Mouse (Mus musculus): ENCODE data around the gene Fbn1.

The Fbn1 gene

GRCm38 (mm10) chr2:125507893-125508292 is at the start of gene Fbn1:
Fbn1 (minus strand) TSS chr2:125507993.
- no peak for DNase-seq (ENCODE audit: low read depth in 2 of 2, low spot score in 2 of 2)

DNA sequence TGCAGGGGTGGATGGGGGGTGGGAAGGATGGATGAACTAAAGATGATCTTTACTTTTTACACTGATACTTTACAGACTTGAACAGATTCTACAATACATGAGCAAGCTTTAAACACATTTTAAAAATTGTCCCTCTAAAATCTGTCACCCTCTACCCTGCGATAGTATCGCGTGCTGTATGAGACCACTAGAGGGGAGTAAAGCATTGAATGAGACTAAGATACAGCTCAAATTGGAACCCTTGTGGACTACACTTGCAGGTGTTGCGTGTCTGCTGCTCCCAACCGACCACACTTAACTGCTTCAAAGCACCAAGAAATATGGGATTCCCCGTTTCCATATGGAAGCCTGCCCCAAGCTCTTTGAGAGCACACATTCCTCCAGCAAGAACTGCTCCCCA is 48.0 kb upstream of the Fbn1 start:
- DNase-seq (ENCODE audit: low read depth in 2 of 2, low spot score in 2 of 2) = no peak

DNA sequence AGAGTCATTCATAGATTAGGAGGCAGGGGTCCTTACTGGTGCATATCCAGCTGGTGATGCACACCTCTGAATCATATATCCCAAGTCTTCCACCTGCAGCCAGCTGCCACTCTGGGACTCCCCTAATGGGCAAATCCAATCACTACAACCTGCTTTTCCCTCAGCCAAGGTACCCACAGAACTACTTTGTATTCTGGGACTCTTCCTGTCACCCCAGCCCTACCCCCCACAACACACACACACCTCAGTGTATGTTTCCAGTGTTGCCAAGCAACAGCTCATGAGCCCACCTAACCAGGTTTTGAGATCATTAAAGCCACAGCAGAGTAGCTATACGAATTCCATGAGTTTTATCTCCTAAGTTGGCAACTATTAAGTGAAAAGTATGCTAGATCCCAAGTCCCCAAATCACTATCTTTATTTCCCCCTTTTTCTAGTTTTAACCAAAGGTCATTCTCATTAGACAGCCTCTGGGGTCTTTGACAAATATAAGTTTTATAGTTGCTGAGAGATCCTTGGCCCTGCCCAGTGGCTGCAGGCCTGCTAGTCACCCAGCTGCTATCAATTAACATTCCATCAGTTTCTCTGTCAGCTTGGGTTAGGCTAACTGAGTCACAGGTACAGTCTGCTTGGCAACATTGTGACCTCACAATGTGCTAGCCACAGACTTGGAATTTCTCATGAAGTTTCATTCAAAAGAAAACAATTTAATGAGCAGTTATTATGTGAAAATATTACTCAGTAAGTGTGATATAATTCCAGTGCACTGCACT is 41.2 kb upstream of the Fbn1 start:
- DNase-seq (ENCODE audit: low read depth in 2 of 2, low spot score in 2 of 2) = no peak

DNA sequence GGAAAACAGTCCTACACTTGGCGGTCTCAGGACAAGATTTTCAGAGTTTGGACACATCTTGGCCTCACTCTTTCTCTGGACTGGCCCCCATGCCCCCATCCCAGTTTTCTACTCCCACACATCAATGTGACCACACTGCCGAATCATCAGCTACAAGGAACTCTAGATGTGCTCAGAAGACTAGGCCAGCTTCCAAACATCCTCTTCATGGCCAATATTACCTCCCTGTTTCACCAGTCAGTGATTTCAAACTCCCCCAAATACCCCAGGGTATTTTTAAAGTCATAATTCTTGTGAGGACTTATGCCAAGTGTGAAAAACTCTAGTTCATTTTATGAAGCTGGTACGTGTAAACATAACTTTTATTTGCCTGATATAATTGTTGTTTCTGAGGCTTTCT is 37.2 kb upstream of the Fbn1 start:
- no peak for DNase-seq (ENCODE audit: low read depth in 2 of 2, low spot score in 2 of 2)

- DNase-seq (ENCODE audit: low read depth in 2 of 2, low spot score in 2 of 2) = no peak
Measured at GRCm38 (mm10) chr2:125543646-125544045, 35.9 kb upstream of the Fbn1 start.

DNA sequence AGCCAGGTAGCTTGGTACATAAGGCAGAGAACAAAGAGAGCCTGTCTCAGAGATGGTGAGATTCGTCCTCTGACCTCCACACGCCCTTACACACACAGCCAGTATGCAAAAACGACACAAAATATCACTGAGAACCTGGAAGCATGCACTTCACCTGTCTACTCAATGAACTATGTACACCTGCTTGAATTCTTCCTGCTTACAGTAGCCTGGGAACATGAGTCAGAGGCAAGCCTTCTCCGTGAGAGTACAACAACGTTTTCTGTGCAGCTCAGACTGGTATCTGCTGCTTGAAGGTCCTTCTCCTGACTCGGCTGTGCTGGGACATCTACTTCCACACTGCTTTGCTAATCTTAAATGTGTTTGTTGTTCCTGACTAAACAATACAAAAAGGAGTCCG is 33.7 kb upstream of the Fbn1 start:
- no peak for DNase-seq (ENCODE audit: low read depth in 2 of 2, low spot score in 2 of 2)

DNA sequence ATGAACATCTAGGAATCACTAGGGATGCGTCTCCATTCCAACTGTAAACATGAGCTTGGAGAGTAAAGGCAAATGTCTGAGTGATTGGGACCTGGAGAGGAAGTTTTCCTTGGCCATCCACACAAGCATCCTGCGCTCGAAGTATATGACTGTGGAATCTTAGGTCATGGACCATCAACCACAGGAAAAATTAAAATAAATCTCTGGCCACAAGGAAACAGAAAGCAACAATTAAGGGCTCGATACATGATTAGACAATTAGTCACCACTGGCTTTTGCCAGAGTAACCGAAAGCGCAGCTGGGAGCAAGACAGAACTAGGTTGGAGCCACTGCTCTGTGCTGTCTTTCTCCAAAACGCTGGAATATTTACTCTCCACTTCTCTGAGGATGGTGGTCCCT is 32.8 kb upstream of the Fbn1 start:
- DNase-seq (ENCODE audit: low read depth in 2 of 2, low spot score in 2 of 2) = no peak

- no peak for DNase-seq (ENCODE audit: low read depth in 2 of 2, low spot score in 2 of 2)
Measured at GRCm38 (mm10) chr2:125539640-125540039, 31.8 kb upstream of the Fbn1 start.

DNA sequence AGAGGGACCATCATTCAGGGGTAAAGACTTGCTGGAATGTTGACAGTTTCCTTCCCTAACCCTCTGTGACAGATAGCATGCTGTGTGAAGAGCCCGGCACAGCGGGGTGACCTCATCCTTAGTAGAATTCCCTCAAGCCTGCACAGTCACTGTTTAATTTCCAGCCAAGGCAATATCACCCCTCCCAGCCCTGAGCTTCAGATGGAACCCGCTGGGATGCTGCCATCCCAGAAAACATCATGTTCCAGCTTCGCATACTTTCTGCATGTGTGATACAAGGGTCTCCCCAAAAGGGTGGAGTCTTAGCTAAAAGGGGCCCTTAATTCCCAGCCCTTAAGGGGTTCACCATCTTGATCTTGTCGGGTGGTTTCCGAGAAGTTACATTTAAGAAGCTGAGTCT is 22.9 kb upstream of the Fbn1 start:
- DNase-seq (ENCODE audit: low read depth in 2 of 2, low spot score in 2 of 2) = no peak

GRCm38 (mm10) chr2:125526566-125526965 is 18.8 kb upstream of the Fbn1 start:
- no peak for DNase-seq (ENCODE audit: low read depth in 2 of 2, low spot score in 2 of 2)

DNA sequence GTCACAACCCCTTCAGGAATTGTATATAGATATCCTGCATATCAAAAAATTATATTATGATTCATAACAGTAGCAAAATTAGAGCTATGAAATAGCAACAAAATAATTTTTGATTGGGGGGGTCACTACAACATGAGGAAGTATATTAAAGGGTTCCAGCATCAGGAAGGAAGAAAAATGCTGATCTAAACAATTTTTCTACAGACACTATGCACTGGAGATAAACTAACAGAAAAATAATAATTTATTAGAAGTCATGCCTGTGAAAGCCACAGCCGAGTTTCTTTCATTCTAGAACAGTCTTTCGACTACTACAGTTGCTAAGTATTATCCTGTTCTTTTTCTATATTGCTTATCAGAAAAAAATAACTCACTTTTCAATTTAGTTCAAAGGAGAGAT is 17.7 kb upstream of the Fbn1 start:
- DNase-seq (ENCODE audit: low read depth in 2 of 2, low spot score in 2 of 2) = no peak

DNA sequence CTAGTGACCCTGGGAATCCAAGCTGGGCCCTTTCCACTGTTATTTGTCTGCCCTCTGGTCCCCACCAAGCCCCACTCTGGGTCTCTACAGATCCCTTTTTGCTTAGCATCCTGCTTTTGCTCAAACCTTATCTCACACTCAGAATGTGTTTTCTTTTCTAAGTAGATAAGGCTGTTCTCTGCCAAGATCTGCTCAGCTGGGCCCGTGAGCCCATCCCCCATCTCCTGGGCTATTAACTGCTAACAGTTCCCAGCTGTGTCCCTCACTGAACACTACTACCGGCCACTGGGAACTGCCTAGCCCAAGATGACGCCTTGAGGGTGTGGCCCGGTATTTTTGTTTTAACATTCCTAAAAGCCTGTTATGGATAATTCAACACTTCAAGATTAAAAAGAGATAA is 8.8 kb upstream of the Fbn1 start:
- DNase-seq (ENCODE audit: low read depth in 2 of 2, low spot score in 2 of 2) = no peak

GRCm38 (mm10) chr2:125515291-125516057 is 7.7 kb upstream of the Fbn1 start:
- no peak for DNase-seq (ENCODE audit: low read depth in 2 of 2, low spot score in 2 of 2)

DNA sequence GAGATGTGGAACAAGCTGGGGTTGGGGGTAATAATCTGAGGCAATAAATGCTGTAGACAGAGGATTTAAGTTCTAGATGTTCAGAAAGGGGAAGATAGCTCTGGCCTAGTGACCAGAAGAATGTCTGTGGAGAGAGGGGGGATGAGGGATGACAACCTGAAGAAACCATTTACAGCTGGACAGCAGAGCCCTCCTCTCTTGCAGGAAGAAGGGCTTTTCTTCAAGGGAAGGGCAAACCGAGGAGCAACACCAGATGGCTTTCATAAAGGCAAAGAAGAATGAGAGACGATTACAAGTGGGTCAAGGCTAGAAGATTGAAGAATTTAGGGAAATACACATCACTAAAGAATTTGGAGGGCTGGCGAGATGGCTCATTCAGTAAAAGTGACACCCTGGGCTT is 6.6 kb upstream of the Fbn1 start:
- DNase-seq (ENCODE audit: low read depth in 2 of 2, low spot score in 2 of 2) = no peak

DNA sequence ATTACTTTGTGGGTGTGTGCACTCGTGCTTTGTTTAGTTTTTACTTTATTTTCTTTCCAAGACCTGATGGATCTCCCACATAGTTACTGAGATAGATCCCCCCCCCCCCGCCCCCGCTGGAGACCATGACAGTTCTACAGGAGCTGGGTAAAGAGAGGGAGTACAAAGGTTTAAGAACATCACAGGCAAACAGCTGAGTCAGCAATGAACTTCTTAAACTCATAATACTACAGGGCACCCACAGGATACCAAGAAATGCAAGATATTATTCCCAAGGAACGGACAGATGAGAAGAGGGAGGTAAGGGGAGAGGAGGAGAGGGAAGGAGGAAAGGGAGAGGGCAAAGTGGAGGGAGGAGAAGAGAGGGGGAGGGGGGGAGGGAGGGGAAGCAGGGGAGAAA is 4.8 kb upstream of the Fbn1 start:
- no peak for DNase-seq (ENCODE audit: low read depth in 2 of 2, low spot score in 2 of 2)

DNA sequence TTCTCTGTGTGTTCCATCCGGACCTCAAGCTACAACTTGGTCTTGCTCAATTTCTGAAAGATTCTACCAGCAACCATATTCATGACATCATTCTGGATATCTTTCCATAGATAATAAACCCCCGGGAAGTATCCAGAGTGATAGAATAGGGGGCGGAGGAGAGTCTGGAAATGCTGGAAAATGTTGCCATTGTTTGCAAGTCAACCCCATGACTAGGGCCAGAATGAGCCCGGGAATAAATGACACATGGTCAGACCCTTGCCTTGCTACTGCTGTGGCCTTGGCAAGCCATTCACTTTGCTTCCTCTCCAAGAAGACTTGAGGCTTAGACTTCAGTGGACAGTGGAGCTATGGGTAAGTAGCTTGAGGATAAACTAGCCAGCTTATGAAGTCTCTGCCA is 4.1 kb upstream of the Fbn1 start:
- no peak for DNase-seq (ENCODE audit: low read depth in 2 of 2, low spot score in 2 of 2)

GRCm38 (mm10) chr2:125510752-125511151 is 3.0 kb upstream of the Fbn1 start:
- DNase-seq (ENCODE audit: low read depth in 2 of 2, low spot score in 2 of 2) = no peak

DNA sequence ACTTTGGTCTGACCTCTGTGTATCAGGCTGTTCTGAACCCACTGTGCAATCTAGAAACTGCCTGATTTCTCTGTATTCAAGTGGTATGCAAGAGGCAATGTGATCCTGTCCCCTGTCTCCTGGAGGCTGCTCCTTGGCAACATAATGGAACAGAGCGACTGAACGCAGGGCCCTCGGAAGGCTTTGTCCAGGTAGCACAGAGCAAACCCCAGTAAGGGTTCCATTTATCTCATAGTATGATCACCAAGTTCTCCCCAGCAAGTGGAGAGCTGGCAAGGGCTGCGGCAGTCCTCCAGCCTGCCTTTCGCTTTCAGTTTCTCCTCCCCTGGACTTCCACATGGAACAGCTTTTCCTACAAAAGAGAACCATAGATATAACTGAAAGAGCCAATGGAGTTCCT is 588 bp upstream of the Fbn1 start:
- no peak for DNase-seq (ENCODE audit: low read depth in 2 of 2, low spot score in 2 of 2)

DNA sequence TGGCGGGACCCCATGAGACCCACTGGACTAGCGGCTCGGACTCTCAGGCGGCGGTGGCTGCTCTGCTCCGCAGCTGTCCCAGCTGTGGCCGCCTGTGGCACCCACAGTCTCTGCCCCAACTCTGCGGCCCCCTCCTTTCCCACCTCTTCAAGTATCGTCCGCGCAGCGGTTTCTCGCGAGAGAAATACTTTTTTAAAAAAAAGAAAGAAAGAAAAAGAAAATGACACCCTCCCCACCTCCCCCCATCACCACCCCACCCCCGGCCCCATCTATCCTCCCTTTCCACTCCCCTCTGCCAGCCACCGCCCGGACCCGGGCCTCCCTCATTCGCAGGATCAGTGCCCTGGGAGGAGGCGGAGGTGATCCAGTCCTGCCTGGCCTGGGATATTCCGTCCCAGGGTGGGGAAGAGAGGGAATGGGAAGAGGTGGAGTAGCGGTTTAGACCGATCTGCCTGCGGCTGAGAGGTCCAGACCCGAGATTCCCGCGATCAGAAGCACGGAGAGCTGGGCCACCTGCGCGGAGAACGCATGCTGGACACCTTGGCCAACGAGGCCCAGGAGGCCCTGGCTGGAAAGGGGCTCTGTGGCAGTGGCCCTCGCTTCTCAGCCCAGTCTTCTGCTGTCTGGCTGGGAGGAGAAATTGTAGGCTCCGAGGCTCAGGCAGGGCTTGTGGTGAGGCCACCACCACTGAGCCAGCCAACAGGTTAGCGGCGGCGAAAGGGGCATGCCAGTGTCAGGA is 1.3 kb downstream of the Fbn1 start:
- no peak for DNase-seq (ENCODE audit: low read depth in 2 of 2, low spot score in 2 of 2)

GRCm38 (mm10) chr2:125505746-125506315 is 2.0 kb downstream of the Fbn1 start:
- no peak for DNase-seq (ENCODE audit: low read depth in 2 of 2, low spot score in 2 of 2)

GRCm38 (mm10) chr2:125505006-125505745 is 2.6 kb downstream of the Fbn1 start, which contains the start of gene Gm9913:
Gm9913 (plus strand) TSS chr2:125505089.
- no peak for DNase-seq (ENCODE audit: low read depth in 2 of 2, low spot score in 2 of 2)

All from CD8-positive naive resting alpha-beta T cell, adult 2 months (primary cell).